Mouse (Mus musculus): ENCODE results near the gene Slc9a3r1. TPM values are rescaled to one million over a fixed set of nuclear protein-coding genes. Genes with fewer than 3 reads are reported as not detected.
A peak's percentile ranks its signal among the peaks of the same experiment; 100 is the strongest.

Gene Slc9a3r1
- polyA plus RNA-seq, 1 experiment from 2014 or later: 35.2 TPM

DNA sequence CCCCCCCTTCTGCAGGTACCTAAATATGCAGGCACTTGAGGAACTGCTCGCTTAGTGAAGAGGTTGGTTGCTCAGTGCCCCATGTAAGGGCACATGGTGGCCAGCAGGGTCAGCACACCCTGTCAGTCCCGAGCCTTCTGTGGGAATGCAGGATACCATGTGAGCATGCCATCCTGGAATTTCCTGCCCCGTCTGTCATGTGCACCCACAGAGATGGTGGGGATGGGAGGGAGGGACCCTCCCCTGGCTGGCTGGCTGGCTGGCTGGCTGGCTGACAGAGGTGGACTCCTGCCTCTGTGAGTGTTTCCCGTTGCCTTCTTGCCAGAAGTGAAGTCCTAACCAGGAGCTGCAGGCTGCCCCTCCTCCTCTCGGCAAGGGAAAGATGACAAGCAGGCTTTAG, 59.4 kb downstream of the Slc9a3r1 start:
- ATAC-seq (replicated peaks; ENCODE audit: low FRiP score) (no peak), DNase-seq (ENCODE audit: low spot score) (no peak)
- WGBS: 43% methylated on average over 5 of the region's 5 CpGs
- Histone ChIP-seq H3K27ac (ENCODE audit: low read depth, low read length) (no peak overlapping the region), H3K9me3 (ENCODE audit: control insufficient read depth, low read length) (no peaks in the 10 kb centered on the region), H3K4me3 (ENCODE audit: low read depth, low read length) (no peak overlapping the region), H3K27me3 (ENCODE audit: control insufficient read depth, insufficient read depth, low read length) (no peaks in the 10 kb centered on the region; the same call in 1 of the 2 replicates), H3K4me1 (replicated peaks; ENCODE audit: control insufficient read depth, insufficient read depth, low read length) (peaks cover 17% of the 10 kb centered on the region), H3K9ac (ENCODE audit: low read length) (no peak overlapping the region), H3K4me2 (ENCODE audit: low read depth, low read length, severe bottlenecking) (no peak overlapping the region), H3K36me3 (ENCODE audit: control insufficient read depth, insufficient read depth, low read length) (no peaks in the 10 kb centered on the region)

DNA sequence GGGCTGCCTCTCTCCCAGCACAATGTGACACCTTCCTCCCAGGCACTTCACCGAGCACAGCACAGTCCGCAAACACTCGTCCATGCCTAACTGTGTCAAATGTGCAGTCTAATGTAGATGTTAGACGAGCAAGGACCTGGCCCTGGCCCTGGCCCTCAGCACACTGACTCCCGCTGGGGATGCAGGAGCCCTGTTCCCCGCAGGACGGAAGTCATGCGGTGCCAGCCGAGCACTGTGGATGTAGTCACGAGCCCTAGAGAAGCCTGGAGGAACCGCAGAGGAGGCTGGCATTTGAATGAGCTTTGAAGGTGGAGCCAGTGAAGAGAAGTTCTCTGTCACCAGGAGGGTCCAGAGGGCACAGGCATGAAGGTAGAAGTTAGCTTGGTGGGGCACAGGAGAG, 60.3 kb downstream of the Slc9a3r1 start:
- peaks cover 20% of the 10 kb centered on the region for H3K4me1 ChIP-seq (replicated peaks; ENCODE audit: control insufficient read depth, insufficient read depth, low read length)

DNA sequence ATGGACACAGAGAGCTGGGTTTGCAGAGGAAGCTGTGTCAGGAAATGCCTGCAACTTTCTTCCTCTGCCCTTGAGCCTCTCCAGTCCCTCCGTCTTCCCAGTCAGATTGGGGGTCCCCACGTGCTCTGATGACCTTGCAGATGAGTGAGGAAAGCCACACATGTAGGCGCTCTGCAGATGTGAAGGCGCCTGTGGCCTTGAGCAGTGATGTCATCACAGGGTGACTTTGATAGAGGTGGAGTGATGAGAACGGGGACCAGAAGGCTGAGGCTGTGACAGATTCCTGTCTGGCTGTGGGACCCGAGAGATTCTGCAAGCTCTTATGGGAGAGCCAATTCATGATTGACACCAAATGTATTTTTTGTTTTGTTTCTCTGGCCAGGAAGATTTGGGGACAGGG, 60.7 kb downstream of the Slc9a3r1 start:
- H3K4me1 ChIP-seq (replicated peaks; ENCODE audit: control insufficient read depth, insufficient read depth, low read length): peaks cover 20% of the 10 kb centered on the region
- H3K27me3 ChIP-seq (ENCODE audit: control insufficient read depth, insufficient read depth, low read length): no peaks in the 10 kb centered on the region; the same call in 1 of the 2 replicates
- H3K36me3 ChIP-seq (ENCODE audit: control insufficient read depth, insufficient read depth, low read length): no peaks in the 10 kb centered on the region
- H3K9ac ChIP-seq (ENCODE audit: low read length): no peak overlapping the region
- no peak for DNase-seq (ENCODE audit: low spot score)
- no peaks in the 10 kb centered on the region for H3K9me3 ChIP-seq (ENCODE audit: control insufficient read depth, low read length)
- no peak overlapping the region for H3K4me2 ChIP-seq (ENCODE audit: low read depth, low read length, severe bottlenecking)
- no peak overlapping the region for H3K27ac ChIP-seq (ENCODE audit: low read depth, low read length)
- H3K4me3 ChIP-seq (ENCODE audit: low read depth, low read length): no peak overlapping the region
- WGBS: 84% methylated on average over 6 of the region's 6 CpGs
- no peak for ATAC-seq (replicated peaks; ENCODE audit: low FRiP score)

More for the DNA sequence above, 60.3 kb downstream of the Slc9a3r1 start:
- no peak overlapping the region for H3K4me3 ChIP-seq (ENCODE audit: low read depth, low read length)
- no peak for DNase-seq (ENCODE audit: low spot score)
- H3K27ac ChIP-seq (ENCODE audit: low read depth, low read length): no peak overlapping the region
- no peaks in the 10 kb centered on the region for H3K9me3 ChIP-seq (ENCODE audit: control insufficient read depth, low read length)
- no peaks in the 10 kb centered on the region for H3K36me3 ChIP-seq (ENCODE audit: control insufficient read depth, insufficient read depth, low read length)
- no peak overlapping the region for H3K4me2 ChIP-seq (ENCODE audit: low read depth, low read length, severe bottlenecking)
- no peak for ATAC-seq (replicated peaks; ENCODE audit: low FRiP score)
- no peak overlapping the region for H3K9ac ChIP-seq (ENCODE audit: low read length)
- 75% methylated on average over 11 of the region's 11 CpGs for WGBS
- no peaks in the 10 kb centered on the region; the same call in 1 of the 2 replicates for H3K27me3 ChIP-seq (ENCODE audit: control insufficient read depth, insufficient read depth, low read length)

DNA sequence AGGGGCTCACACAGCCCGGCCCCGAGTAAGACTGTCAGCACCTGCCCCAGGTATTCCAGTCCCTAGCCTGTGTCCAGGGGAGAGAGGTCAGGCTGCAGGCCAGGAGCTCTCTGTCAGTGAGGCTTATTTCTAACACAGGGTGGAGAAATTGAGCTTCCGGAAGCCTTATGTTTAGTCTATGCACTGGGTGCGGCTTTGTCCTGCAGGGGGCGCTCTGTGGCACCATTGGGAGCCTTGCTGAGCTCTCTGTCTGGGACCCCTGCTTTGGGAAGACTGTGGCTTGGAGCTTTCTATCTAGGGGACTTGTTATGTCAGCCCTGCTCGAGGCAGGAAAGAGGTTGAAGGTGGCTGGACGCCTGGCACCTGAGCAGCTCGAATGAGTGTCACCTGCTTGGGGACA, 61.7 kb downstream of the Slc9a3r1 start:
- Histone ChIP-seq H3K27ac (ENCODE audit: low read depth, low read length) (no peak overlapping the region), H3K9ac (ENCODE audit: low read length) (no peak overlapping the region), H3K4me1 (replicated peaks; ENCODE audit: control insufficient read depth, insufficient read depth, low read length) (peaks cover 20% of the 10 kb centered on the region), H3K4me3 (ENCODE audit: low read depth, low read length) (no peak overlapping the region), H3K36me3 (ENCODE audit: control insufficient read depth, insufficient read depth, low read length) (no peaks in the 10 kb centered on the region), H3K27me3 (ENCODE audit: control insufficient read depth, insufficient read depth, low read length) (no peaks in the 10 kb centered on the region; the same call in 1 of the 2 replicates), H3K4me2 (ENCODE audit: low read depth, low read length, severe bottlenecking) (no peak overlapping the region), H3K9me3 (ENCODE audit: control insufficient read depth, low read length) (no peaks in the 10 kb centered on the region)
- no peak for ATAC-seq (replicated peaks; ENCODE audit: low FRiP score)
- peak; percentile 84 for DNase-seq (ENCODE audit: low spot score)
- 41% methylated on average over 8 of the region's 8 CpGs for WGBS

DNA sequence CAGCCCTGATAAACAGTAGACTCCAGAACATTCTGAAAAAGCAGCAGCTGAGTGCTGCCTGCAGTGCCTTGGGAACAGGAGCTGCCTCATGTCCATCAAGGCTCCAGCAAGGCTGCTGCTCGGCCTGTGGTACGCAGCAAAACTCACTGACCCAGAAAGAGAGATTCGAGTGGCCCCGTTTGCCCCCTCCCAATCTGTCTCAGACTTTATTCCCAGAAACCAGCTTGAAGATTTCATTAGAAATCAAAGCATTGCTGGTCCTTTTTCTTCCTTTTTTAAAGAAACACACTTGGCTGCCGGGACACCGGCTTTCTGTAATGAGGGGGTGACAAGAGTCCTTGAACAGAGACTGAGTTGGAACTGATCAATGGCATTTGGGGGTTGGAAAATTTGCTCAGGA, 62.2 kb downstream of the Slc9a3r1 start:
- Histone ChIP-seq H3K4me1 (replicated peaks; ENCODE audit: control insufficient read depth, insufficient read depth, low read length) (peaks cover 20% of the 10 kb centered on the region), H3K27ac (ENCODE audit: low read depth, low read length) (no peak overlapping the region), H3K36me3 (ENCODE audit: control insufficient read depth, insufficient read depth, low read length) (no peaks in the 10 kb centered on the region), H3K4me2 (ENCODE audit: low read depth, low read length, severe bottlenecking) (no peak overlapping the region), H3K9ac (ENCODE audit: low read length) (no peak overlapping the region), H3K27me3 (ENCODE audit: control insufficient read depth, insufficient read depth, low read length) (no peaks in the 10 kb centered on the region; the same call in 1 of the 2 replicates), H3K4me3 (ENCODE audit: low read depth, low read length) (no peak overlapping the region), H3K9me3 (ENCODE audit: control insufficient read depth, low read length) (no peaks in the 10 kb centered on the region)
- WGBS: 58% methylated on average over 6 of the region's 6 CpGs
- no peak for ATAC-seq (replicated peaks; ENCODE audit: low FRiP score)
- DNase-seq (ENCODE audit: low spot score): no peak

DNA sequence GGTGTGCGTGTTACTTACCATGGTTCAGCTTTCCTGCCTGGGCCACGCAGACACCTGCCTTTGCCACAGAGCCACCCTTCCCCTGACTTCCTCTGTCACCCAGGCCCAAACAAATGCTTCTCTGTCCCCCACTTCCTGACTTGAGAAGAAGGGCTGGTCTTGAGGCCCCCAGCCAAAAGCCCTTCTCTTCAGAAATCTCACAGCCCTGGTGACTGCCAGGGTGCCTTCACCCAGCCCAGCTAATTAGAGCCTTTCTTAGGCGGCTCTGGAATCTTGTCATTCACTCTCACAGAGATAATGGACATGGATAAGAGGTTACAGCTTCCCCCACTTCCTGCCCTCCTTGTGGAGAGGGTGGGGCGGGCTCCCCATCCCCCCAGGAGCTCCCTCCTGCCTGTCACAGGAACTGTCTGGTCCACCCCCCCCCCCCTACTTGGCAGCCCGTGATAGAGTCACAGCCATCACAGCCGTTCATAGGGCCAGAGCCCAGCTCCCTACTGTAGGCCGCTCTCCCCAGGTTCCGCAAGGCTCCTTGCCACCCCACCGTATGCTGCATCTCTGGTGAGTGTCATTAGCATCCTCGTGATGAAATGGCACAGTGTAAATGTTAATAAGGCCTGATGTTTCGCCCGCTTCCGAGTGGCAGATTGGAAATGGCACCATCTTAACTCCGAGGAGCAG, 63.8 kb downstream of the Slc9a3r1 start:
- Histone ChIP-seq H3K27ac (ENCODE audit: low read depth, low read length) (no peak overlapping the region), H3K4me1 (replicated peaks; ENCODE audit: control insufficient read depth, insufficient read depth, low read length) (peaks cover 20% of the 10 kb centered on the region), H3K9ac (ENCODE audit: low read length) (peak overlapping the region; percentile 27; the same call in 1 of the 2 replicates), H3K9me3 (ENCODE audit: control insufficient read depth, low read length) (no peaks in the 10 kb centered on the region), H3K4me2 (ENCODE audit: low read depth, low read length, severe bottlenecking) (no peak overlapping the region), H3K27me3 (ENCODE audit: control insufficient read depth, insufficient read depth, low read length) (no peaks in the 10 kb centered on the region; the same call in 1 of the 2 replicates), H3K36me3 (ENCODE audit: control insufficient read depth, insufficient read depth, low read length) (no peaks in the 10 kb centered on the region), H3K4me3 (ENCODE audit: low read depth, low read length) (no peak overlapping the region)
- DNase-seq (ENCODE audit: low spot score) (no peak), ATAC-seq (replicated peaks; ENCODE audit: low FRiP score) (peak; percentile 50; the same call in 1 of the 2 replicates)
- WGBS: 41% methylated on average over 14 of the region's 14 CpGs

DNA sequence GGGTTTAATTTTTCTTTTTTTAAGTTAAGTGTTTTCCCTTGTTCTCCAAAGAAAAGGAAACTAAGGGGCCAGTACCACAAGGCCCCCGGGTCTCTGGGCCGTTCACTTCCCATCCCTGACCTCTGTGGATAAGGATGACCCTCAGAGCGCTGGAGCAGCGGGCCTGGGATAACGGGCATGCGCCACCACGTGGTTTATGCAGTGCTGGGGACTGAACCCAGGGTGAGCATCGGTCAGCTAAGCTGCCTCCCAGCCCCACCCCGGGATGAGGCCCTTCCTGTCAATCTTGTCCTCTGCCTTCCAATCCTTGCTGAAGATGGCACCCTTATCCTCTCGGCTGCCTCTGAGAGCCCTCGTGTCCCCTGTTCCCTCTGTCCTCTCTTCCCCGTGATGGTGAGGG, 64.5 kb downstream of the Slc9a3r1 start:
- H3K9ac ChIP-seq (ENCODE audit: low read length): no peak overlapping the region
- H3K36me3 ChIP-seq (ENCODE audit: control insufficient read depth, insufficient read depth, low read length): no peaks in the 10 kb centered on the region
- ATAC-seq (replicated peaks; ENCODE audit: low FRiP score) (no peak), DNase-seq (ENCODE audit: low spot score) (peak; percentile 65)
- H3K4me3 ChIP-seq (ENCODE audit: low read depth, low read length): no peak overlapping the region
- 22% methylated on average over 12 of the region's 12 CpGs for WGBS
- H3K27ac ChIP-seq (ENCODE audit: low read depth, low read length): no peak overlapping the region
- no peaks in the 10 kb centered on the region; the same call in 1 of the 2 replicates for H3K27me3 ChIP-seq (ENCODE audit: control insufficient read depth, insufficient read depth, low read length)
- H3K4me1 ChIP-seq (replicated peaks; ENCODE audit: control insufficient read depth, insufficient read depth, low read length): peaks cover 22% of the 10 kb centered on the region
- no peak overlapping the region for H3K4me2 ChIP-seq (ENCODE audit: low read depth, low read length, severe bottlenecking)
- H3K9me3 ChIP-seq (ENCODE audit: control insufficient read depth, low read length): no peaks in the 10 kb centered on the region

DNA sequence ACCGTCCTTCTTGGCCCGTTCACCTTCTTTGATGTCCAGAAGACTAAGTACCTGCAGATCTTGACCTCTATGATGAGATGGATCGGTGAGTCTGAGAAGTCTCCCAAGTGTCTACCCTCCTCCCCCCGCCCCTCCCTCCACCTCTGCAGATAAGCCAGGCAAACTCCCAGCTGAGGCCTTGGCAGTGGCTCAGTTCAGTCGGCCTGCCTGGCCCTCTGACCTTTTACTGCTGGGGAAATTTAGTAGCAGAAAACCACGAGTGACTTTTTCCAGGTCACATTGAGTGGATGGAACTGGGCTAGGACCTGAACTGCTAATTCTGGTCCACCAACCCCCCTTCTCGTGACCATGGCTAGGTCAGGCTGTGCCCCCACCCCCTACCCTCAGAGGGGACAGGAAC, 65.3 kb downstream of the Slc9a3r1 start:
- H3K27ac ChIP-seq (ENCODE audit: low read depth, low read length): no peak overlapping the region
- no peak overlapping the region for H3K9ac ChIP-seq (ENCODE audit: low read length)
- H3K4me3 ChIP-seq (ENCODE audit: low read depth, low read length): no peak overlapping the region
- WGBS: 74% methylated on average over 7 of the region's 7 CpGs
- no peaks in the 10 kb centered on the region; the same call in 1 of the 2 replicates for H3K27me3 ChIP-seq (ENCODE audit: control insufficient read depth, insufficient read depth, low read length)
- no peaks in the 10 kb centered on the region for H3K36me3 ChIP-seq (ENCODE audit: control insufficient read depth, insufficient read depth, low read length)
- ATAC-seq (replicated peaks; ENCODE audit: low FRiP score) (no peak), DNase-seq (ENCODE audit: low spot score) (no peak)
- no peaks in the 10 kb centered on the region for H3K9me3 ChIP-seq (ENCODE audit: control insufficient read depth, low read length)
- peaks cover 22% of the 10 kb centered on the region for H3K4me1 ChIP-seq (replicated peaks; ENCODE audit: control insufficient read depth, insufficient read depth, low read length)
- H3K4me2 ChIP-seq (ENCODE audit: low read depth, low read length, severe bottlenecking): no peak overlapping the region
